Mouse (Mus musculus) urinary bladder, postnatal 4 days (tissue): ENCODE measurements at regions not wholly inside any gene's neighbourhood (a gene's known extent, or its start where the extent isn't known, plus 50 kb on each side); places are given as distances from the start of the nearest gene placed in this dataset.

Experiments
- DNase-seq, 2 experiments: peaks; one replicate each; pipeline ENCODE4 v3.0.0; 2021 to 2022; ENCODE audit warnings: low spot score in 2 of 2

GRCm38 (mm10) chr19:28111263-28112180 is 100.6 kb upstream of the Rfx3 start:
- no peak for DNase-seq

DNA sequence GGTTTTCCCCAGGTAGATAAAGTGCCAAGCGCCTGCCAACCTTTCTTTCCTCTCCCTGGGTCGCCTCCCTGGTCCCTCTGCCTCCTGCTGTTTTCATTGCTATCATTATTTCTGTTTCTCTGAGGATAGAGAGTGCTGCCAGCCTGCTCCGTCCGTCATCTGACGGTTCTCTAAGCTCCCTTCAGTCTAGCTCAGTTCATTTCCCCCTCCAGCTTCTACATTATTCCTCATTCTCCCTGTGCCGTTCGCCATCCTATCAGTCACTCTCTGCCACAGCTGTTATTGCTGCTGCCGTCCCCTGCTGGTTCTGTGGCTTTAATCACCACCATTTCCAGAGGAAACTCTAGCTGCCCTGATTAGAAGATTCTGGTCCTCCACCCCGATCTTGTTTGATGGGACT is 84.7 kb upstream of the Rfx3 start:
- no peak for DNase-seq

GRCm38 (mm10) chr19:28092252-28092651 is 81.3 kb upstream of the Rfx3 start:
- no peak for DNase-seq

DNA sequence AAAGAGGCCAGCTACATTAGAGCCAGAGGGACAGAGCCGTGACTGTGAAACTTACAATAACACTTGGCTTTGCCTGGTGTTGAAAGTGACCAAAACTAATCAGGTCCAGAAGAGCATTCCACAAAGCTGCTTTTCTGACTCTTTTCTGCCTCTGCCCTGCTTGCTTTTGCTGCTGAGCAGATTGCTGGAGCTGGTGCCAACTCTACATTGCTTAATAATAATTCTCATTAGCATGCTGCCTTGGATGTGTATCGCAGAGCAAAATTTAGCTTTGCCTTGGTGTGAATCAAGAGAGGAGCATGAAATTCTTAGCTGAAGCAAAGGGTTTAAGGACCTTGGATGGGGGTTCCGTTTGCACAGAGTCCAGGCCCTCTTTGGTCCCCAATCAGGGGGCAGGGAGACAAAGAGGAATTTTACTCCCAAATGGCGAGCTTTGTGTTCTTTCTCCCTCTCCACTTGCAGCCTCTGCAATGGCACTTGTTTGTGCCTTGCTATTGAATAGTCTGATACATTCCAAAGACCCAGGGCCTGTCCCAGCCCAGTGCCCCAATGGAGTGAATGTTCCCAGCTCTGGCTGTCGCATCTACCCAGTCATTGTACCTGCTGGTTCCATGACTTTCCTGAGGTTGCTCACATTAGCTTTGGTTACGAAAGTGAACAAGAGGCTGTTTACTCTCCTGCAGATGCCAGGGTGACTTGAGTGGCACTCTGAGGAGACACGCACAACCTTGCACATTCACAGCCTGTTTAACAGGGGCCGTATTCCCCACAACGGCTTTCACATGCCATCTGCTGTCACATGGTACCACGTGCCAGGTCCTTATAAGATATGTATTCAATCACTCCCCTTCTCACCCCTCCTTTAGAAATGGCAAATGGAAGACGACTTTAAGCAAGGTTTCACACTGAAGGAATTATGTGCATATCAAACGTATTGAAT is 76.9 kb upstream of the Rfx3 start:
- DNase-seq, result no peak

GRCm38 (mm10) chr19:28070386-28070785 is 59.4 kb upstream of the Rfx3 start:
- DNase-seq, result no peak
